Mouse (Mus musculus) intestine, embryonic 16.5 days (tissue): ENCODE measurements at regions not wholly inside any gene's neighbourhood (a gene's known extent, or its start where the extent isn't known, plus 50 kb on each side); places are given as distances from the start of the nearest gene placed in this dataset.

Experiments
- ATAC-seq: fragments of 200-750 bp; cut with Nextera tagmentation; 2 replicates; pipeline ENCODE4 v1.8.0; 2017; ENCODE audit warnings: moderate TSS enrichment, moderate library complexity
- H3K27ac ChIP-seq: fragments of 300-500 bp; sonication (generic); 2 replicates; pipeline ENCODE4 v1.5.1; 2014; ENCODE audit warnings: mild to moderate bottlenecking, low read length
- H3K27me3 ChIP-seq: fragments of 300-500 bp; sonication (generic); replicated peaks from 2 replicates; pipeline ENCODE4 v1.6.1; 2014; ENCODE audit warnings: low read length, control low read depth, mixed read lengths; ENCODE audit not compliant: control insufficient read depth, insufficient read depth
- H3K36me3 ChIP-seq: fragments of 300-500 bp; sonication (generic); 2 replicates; pipeline ENCODE4 v1.6.1; 2014; ENCODE audit warnings: low read length, control low read depth; ENCODE audit not compliant: control insufficient read depth, insufficient read depth
- H3K4me1 ChIP-seq: fragments of 300-500 bp; sonication (generic); 2 replicates; pipeline ENCODE4 v1.6.1; 2014; ENCODE audit warnings: low read length, control low read depth, mixed read lengths; ENCODE audit not compliant: control insufficient read depth, insufficient read depth
- H3K4me2 ChIP-seq: fragments of 300-500 bp; sonication (generic); 2 replicates; pipeline ENCODE4 v1.6.1; 2014; ENCODE audit warnings: low read depth, low read length, control low read depth
- H3K4me3 ChIP-seq: fragments of 300-500 bp; sonication (generic); 2 replicates; pipeline ENCODE4 v1.5.1; 2014; ENCODE audit warnings: mild to moderate bottlenecking, low read length
- H3K9ac ChIP-seq: fragments of 300-500 bp; sonication (generic); 2 replicates; pipeline ENCODE4 v1.6.1; 2014; ENCODE audit warnings: low read depth, low read length
- H3K9me3 ChIP-seq: fragments of 300-500 bp; sonication (generic); 2 replicates; pipeline ENCODE4 v1.6.1; 2016; ENCODE audit warnings: low read length, control low read depth; ENCODE audit not compliant: control insufficient read depth
- WGBS: fragments of 180-500 bp; shearing (Covaris S2); extraction: QIAGEN DNeasy Blood & Tissue Kit; methylation state at CpG from one replicate; pipeline ENCODE4 v1.1.7; 2014; 5-methylcytosine and 5-hydroxymethylcytosine counted together

- no peaks in the 10 kb centered on the region for H3K9me3 ChIP-seq
- no peak overlapping the region for H3K27ac ChIP-seq
- no peak for ATAC-seq
- no peaks in the 10 kb centered on the region for H3K27me3 ChIP-seq
- H3K4me2 ChIP-seq: no peak overlapping the region
- no peaks in the 10 kb centered on the region for H3K36me3 ChIP-seq
- no peaks in the 10 kb centered on the region for H3K4me1 ChIP-seq
- 81% methylated on average over 4 of the region's 4 CpGs for WGBS
- H3K4me3 ChIP-seq: no peak overlapping the region
- no peak overlapping the region for H3K9ac ChIP-seq
These were observed 72.6 kb downstream of the Icos start for GRCm38 (mm10) chr1:61050346-61050745.

- H3K27me3 ChIP-seq: no peaks in the 10 kb centered on the region
- 55% methylated on average over 1 of the region's 1 CpGs for WGBS
- H3K27ac ChIP-seq: no peak overlapping the region
- no peaks in the 10 kb centered on the region for H3K4me1 ChIP-seq
- H3K4me3 ChIP-seq: no peak overlapping the region
- no peaks in the 10 kb centered on the region for H3K36me3 ChIP-seq
- H3K9me3 ChIP-seq: no peaks in the 10 kb centered on the region
- no peak for ATAC-seq
- no peak overlapping the region for H3K4me2 ChIP-seq
- no peak overlapping the region for H3K9ac ChIP-seq
These were observed 75.9 kb downstream of the Icos start for GRCm38 (mm10) chr1:61053676-61054075.

GRCm38 (mm10) chr1:61054391-61054790 is 76.7 kb downstream of the Icos start:
- Histone ChIP-seq H3K27me3 (no peaks in the 10 kb centered on the region), H3K36me3 (no peaks in the 10 kb centered on the region), H3K27ac (no peak overlapping the region), H3K4me1 (no peaks in the 10 kb centered on the region), H3K4me2 (no peak overlapping the region), H3K9ac (no peak overlapping the region), H3K4me3 (no peak overlapping the region), H3K9me3 (no peaks in the 10 kb centered on the region)
- WGBS: 86% methylated on average over 6 of the region's 6 CpGs
- ATAC-seq: no peak

- no peak overlapping the region for H3K4me3 ChIP-seq
These were observed 77.4 kb downstream of the Icos start for GRCm38 (mm10) chr1:61055176-61055575.

GRCm38 (mm10) chr1:61059910-61060536 is 82.3 kb downstream of the Icos start:
- Histone ChIP-seq H3K9me3 (no peaks in the 10 kb centered on the region), H3K27me3 (no peaks in the 10 kb centered on the region), H3K4me1 (no peaks in the 10 kb centered on the region), H3K9ac (no peak overlapping the region), H3K4me3 (no peak overlapping the region), H3K36me3 (no peaks in the 10 kb centered on the region), H3K27ac (no peak overlapping the region), H3K4me2 (no peak overlapping the region)
- ATAC-seq: peak; percentile 63; the same call in 1 of the 2 replicates
- WGBS: 35% methylated on average over 11 of the region's 11 CpGs

More at GRCm38 (mm10) chr1:61055176-61055575, 77.4 kb downstream of the Icos start:
- Histone ChIP-seq H3K9ac (no peak overlapping the region), H3K4me2 (no peak overlapping the region), H3K27me3 (no peaks in the 10 kb centered on the region), H3K27ac (no peak overlapping the region), H3K9me3 (no peaks in the 10 kb centered on the region), H3K4me1 (no peaks in the 10 kb centered on the region), H3K36me3 (no peaks in the 10 kb centered on the region)
- WGBS: 3% methylated on average over 8 of the region's 8 CpGs
- ATAC-seq: no peak

GRCm38 (mm10) chr1:61061892-61062460 is 84.2 kb downstream of the Icos start:
- H3K27me3 ChIP-seq: no peaks in the 10 kb centered on the region
- H3K9ac ChIP-seq: no peak overlapping the region
- 63% methylated on average over 3 of the region's 3 CpGs for WGBS
- no peaks in the 10 kb centered on the region for H3K36me3 ChIP-seq
- H3K27ac ChIP-seq: no peak overlapping the region
- H3K4me2 ChIP-seq: no peak overlapping the region
- H3K4me1 ChIP-seq: no peaks in the 10 kb centered on the region
- no peak overlapping the region for H3K4me3 ChIP-seq
- ATAC-seq: no peak
- H3K9me3 ChIP-seq: no peaks in the 10 kb centered on the region

GRCm38 (mm10) chr1:61068112-61068511 is 90.4 kb downstream of the Icos start:
- H3K9me3 ChIP-seq: no peaks in the 10 kb centered on the region
- H3K4me1 ChIP-seq: no peaks in the 10 kb centered on the region
- H3K9ac ChIP-seq: no peak overlapping the region
- 66% methylated on average over 6 of the region's 6 CpGs for WGBS
- H3K4me2 ChIP-seq: no peak overlapping the region
- H3K4me3 ChIP-seq: no peak overlapping the region
- no peaks in the 10 kb centered on the region for H3K36me3 ChIP-seq
- no peaks in the 10 kb centered on the region for H3K27me3 ChIP-seq
- ATAC-seq: no peak
- no peak overlapping the region for H3K27ac ChIP-seq

GRCm38 (mm10) chr1:61074127-61074526 is 96.4 kb downstream of the Icos start:
- no peak overlapping the region for H3K4me2 ChIP-seq
- H3K27me3 ChIP-seq: no peaks in the 10 kb centered on the region
- no peak for ATAC-seq
- H3K36me3 ChIP-seq: no peaks in the 10 kb centered on the region
- no peaks in the 10 kb centered on the region for H3K4me1 ChIP-seq
- H3K4me3 ChIP-seq: no peak overlapping the region
- H3K9ac ChIP-seq: no peak overlapping the region
- H3K27ac ChIP-seq: no peak overlapping the region
- no peaks in the 10 kb centered on the region for H3K9me3 ChIP-seq
- 49% methylated on average over 2 of the region's 2 CpGs for WGBS

- H3K9ac ChIP-seq: no peak overlapping the region
- no peaks in the 10 kb centered on the region for H3K36me3 ChIP-seq
- H3K4me3 ChIP-seq: no peak overlapping the region
- no peaks in the 10 kb centered on the region for H3K9me3 ChIP-seq
- H3K4me1 ChIP-seq: no peaks in the 10 kb centered on the region
- no peak for ATAC-seq
- H3K27ac ChIP-seq: no peak overlapping the region
- H3K4me2 ChIP-seq: no peak overlapping the region
- WGBS: 78% methylated on average over 1 of the region's 1 CpGs
- H3K27me3 ChIP-seq: no peaks in the 10 kb centered on the region
These were observed 97.6 kb downstream of the Icos start for GRCm38 (mm10) chr1:61075335-61075734.

- no peak overlapping the region for H3K27ac ChIP-seq
- H3K4me2 ChIP-seq: no peak overlapping the region
- H3K9me3 ChIP-seq: no peaks in the 10 kb centered on the region
- no peak for ATAC-seq
- H3K4me3 ChIP-seq: no peak overlapping the region
- H3K36me3 ChIP-seq: no peaks in the 10 kb centered on the region
- H3K9ac ChIP-seq: no peak overlapping the region
- H3K27me3 ChIP-seq: no peaks in the 10 kb centered on the region
- H3K4me1 ChIP-seq: no peaks in the 10 kb centered on the region
These were observed 107.0 kb downstream of the Icos start for GRCm38 (mm10) chr1:61084732-61085131.
